Mouse (Mus musculus) C2C12 (cell line): ENCODE results near the gene 0610040J01Rik.

Experiments
- CTCF ChIP-seq: IDR thresholded peaks from one replicate; pipeline ENCODE4 v1.5.1; 2011; ENCODE audit not compliant: control insufficient read depth, insufficient read depth, insufficient read length
- USF1 ChIP-seq: IDR thresholded peaks from one replicate; pipeline ENCODE4 v1.6.1; 2011; ENCODE audit warnings: low read depth, mild to moderate bottlenecking, control low read depth, moderate library complexity

DNA sequence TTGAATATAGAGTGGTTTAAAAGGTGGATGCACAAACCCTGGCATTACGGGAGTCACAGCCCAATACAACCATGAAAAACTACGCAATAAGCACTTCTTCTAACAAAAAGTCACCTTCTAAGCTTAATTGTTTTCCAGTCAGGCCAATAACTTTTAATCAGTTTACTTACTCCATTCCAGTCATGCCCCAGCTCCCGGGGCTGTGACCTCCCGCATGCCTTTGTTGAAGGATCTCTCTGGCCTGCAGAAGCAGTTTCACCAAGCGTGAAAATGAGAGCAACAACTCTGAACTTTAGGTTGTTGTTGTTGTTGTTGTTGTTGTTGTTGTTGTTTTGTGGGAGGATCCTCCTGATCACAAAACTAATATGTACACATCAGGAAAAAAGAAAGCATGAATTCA, 21.8 kb downstream of the 0610040J01Rik start:
- no peak for TF ChIP-seq CTCF
- TF ChIP-seq USF1, result no peak
